Mouse (Mus musculus) hindbrain, embryonic 16.5 days (tissue): ENCODE measurements around the gene Nphp1. TPM values are rescaled to one million over a fixed set of nuclear protein-coding genes. Genes with fewer than 3 reads are reported as not detected.
A peak's percentile ranks its signal among the peaks of the same experiment; 100 is the strongest.

Experiments used
- ATAC-seq: fragments of 200-750 bp; cut with Nextera tagmentation; 2 replicates; pipeline ENCODE4 v1.8.0; 2017; ENCODE audit warnings: moderate TSS enrichment, moderate library complexity
- H3K27ac ChIP-seq: fragments of 300-500 bp; sonication (generic); 2 replicates; pipeline ENCODE4 v1.5.1; 2014; ENCODE audit warnings: low read depth, mild to moderate bottlenecking, control low read depth, low read length, moderate library complexity
- H3K27me3 ChIP-seq: fragments of 300-500 bp; sonication (generic); replicated peaks from 2 replicates; pipeline ENCODE4 v1.6.1; 2014; ENCODE audit warnings: low read length; ENCODE audit not compliant: control insufficient read depth, insufficient read depth
- H3K36me3 ChIP-seq: fragments of 300-500 bp; sonication (generic); 2 replicates; pipeline ENCODE4 v1.6.1; 2014; ENCODE audit warnings: mild to moderate bottlenecking, low read length, moderate library complexity, mixed read lengths; ENCODE audit not compliant: control insufficient read depth, insufficient read depth
- H3K4me1 ChIP-seq: fragments of 300-500 bp; sonication (generic); 2 replicates; pipeline ENCODE4 v1.6.1; 2014; ENCODE audit warnings: low read depth, low read length; ENCODE audit not compliant: control insufficient read depth, insufficient read depth
- H3K4me2 ChIP-seq: fragments of 300-500 bp; sonication (generic); 2 replicates; pipeline ENCODE4 v1.6.1; 2014; ENCODE audit warnings: mild to moderate bottlenecking, low read length, control low read depth, moderate library complexity
- H3K4me3 ChIP-seq: fragments of 300-500 bp; sonication (generic); 2 replicates; pipeline ENCODE4 v1.5.1; 2014; ENCODE audit warnings: mild to moderate bottlenecking, low read length, control low read depth, moderate library complexity
- H3K9ac ChIP-seq: fragments of 300-500 bp; sonication (generic); 2 replicates; pipeline ENCODE4 v1.6.1; 2014; ENCODE audit warnings: low read depth, mild to moderate bottlenecking, control low read depth, low read length, moderate library complexity
- H3K9me3 ChIP-seq: fragments of 300-500 bp; sonication (generic); 2 replicates; pipeline ENCODE4 v1.6.1; 2014; ENCODE audit warnings: mild to moderate bottlenecking, low read length, moderate library complexity; ENCODE audit not compliant: control insufficient read depth
- WGBS: fragments of 180-500 bp; shearing (Covaris S2); extraction: QIAGEN DNeasy Blood & Tissue Kit; methylation state at CpG from one replicate; pipeline ENCODE4 v1.1.7; 2014; 5-methylcytosine and 5-hydroxymethylcytosine counted together
- polyA plus RNA-seq: library from polyadenylated mRNA; unstranded; fragments of >200 nt; fragmentation: Nextera tagmentation; extraction: Ambion mirVana; gene quantifications from 2 replicates; pipeline ENCODE4 v1.2.1, GENCODE M21; 2015

Gene Nphp1
- polyA plus RNA-seq, 1 experiment from 2014 or later, result 14.7 TPM

GRCm38 (mm10) chr2:127734889-127735288 lies 53.8 kb downstream of the Nphp1 start:
- no peak for ATAC-seq
- WGBS, result 81% methylated on average over 5 of the region's 5 CpGs
- Histone ChIP-seq H3K27ac (no peak overlapping the region), H3K36me3 (no peaks in the 10 kb centered on the region), H3K4me3 (no peak overlapping the region), H3K4me2 (no peak overlapping the region), H3K27me3 (peaks cover 4% of the 10 kb centered on the region; the same call in 1 of the 2 replicates), H3K4me1 (no peaks in the 10 kb centered on the region), H3K9me3 (no peaks in the 10 kb centered on the region), H3K9ac (no peak overlapping the region)

GRCm38 (mm10) chr2:127730301-127730997 lies 58.2 kb downstream of the Nphp1 start:
- Histone ChIP-seq H3K27me3 (peaks cover 7% of the 10 kb centered on the region; the same call in 1 of the 2 replicates), H3K4me2 (no peak overlapping the region), H3K9me3 (no peaks in the 10 kb centered on the region), H3K4me3 (no peak overlapping the region), H3K9ac (no peak overlapping the region), H3K4me1 (no peaks in the 10 kb centered on the region), H3K27ac (no peak overlapping the region), H3K36me3 (no peaks in the 10 kb centered on the region)
- 49% methylated on average over 7 of the region's 7 CpGs for WGBS
- no peak for ATAC-seq

DNA sequence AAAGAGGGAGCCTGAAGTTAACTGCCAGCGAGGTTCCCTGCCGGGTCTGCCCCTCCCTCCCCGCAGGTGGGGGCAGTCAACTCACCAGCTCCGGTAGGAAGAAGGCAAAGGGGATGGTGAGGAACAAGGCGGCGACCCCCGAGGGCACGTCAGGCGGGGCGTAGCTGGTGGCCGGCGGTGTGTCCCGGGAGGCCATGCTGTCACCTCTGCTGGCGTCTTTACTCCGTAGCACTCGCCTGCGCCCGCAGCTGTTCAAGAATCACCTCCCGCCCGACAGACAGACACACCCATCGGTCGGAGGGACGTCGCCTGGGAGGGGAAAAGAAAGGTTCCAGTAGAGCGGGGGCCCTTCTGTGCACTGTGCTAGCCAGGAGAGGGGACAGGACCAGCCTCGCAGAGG lies 59.0 kb downstream of the Nphp1 start, which contains the start of gene Mall:
TSS of gene Mall (minus strand) at position 262 of the 400 bp plus-strand sequence.
- Histone ChIP-seq H3K27ac (no peak within 1 kb of the TSS), H3K4me1 (no peaks in the 10 kb centered on the region), H3K27me3 (peaks cover 7% of the 10 kb centered on the region; the same call in 1 of the 2 replicates), H3K4me3 (peak within 1 kb of the TSS; percentile 19), H3K9ac (peak within 1 kb of the TSS; percentile 39; the same call in 1 of the 2 replicates), H3K4me2 (peak within 1 kb of the TSS; percentile 45), H3K9me3 (no peaks in the 10 kb centered on the region), H3K36me3 (no peaks in the 10 kb centered on the region)
- ATAC-seq, result no peak
- 1% methylated on average over 26 of the region's 26 CpGs for WGBS

DNA sequence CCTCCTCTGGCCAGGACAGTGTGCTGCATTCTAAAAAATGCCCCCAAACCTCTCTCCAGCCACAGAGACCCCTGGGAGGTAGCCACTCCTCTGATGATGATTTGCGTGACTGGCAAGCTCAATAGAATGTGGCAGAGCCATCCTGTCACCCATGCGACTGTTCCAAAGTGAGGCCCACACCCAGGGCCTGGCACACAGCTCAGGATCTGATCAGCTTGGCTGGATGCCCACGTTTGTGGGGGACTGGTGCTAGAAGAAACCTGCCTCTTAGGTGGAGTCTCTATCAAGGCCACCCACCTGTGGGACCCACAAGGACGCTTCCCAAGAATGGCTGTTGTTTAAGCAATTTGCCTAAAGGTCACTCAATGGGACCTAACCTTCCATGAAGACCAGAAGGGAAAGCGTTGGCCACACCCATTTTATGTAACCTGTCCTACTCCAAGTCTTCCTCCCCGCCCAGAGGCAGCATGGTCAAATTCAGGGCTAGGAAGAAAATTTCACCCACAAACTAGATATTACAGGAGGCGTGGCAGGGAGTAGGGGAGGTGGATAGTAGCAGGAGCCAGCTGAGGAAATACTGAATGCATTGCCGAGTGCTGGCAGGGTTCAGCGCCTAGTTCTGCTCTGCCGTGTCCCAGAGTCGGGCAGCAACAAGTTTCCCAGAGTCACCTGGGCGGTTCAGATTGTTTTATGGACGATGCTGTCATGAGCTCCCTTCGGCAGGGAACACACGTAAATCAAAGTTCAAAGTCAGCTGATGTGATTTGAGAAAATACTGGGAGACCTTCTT lies 59.8 kb downstream of the Nphp1 start:
- WGBS, result 37% methylated on average over 15 of the region's 15 CpGs
- H3K9ac ChIP-seq, result no peak overlapping the region
- H3K4me1 ChIP-seq, result no peaks in the 10 kb centered on the region
- no peak overlapping the region for H3K4me3 ChIP-seq
- no peak overlapping the region for H3K27ac ChIP-seq
- peaks cover 7% of the 10 kb centered on the region; the same call in 1 of the 2 replicates for H3K27me3 ChIP-seq
- no peaks in the 10 kb centered on the region for H3K9me3 ChIP-seq
- H3K36me3 ChIP-seq, result no peaks in the 10 kb centered on the region
- H3K4me2 ChIP-seq, result no peak overlapping the region
- no peak for ATAC-seq

- Histone ChIP-seq H3K27ac (no peak overlapping the region), H3K9ac (no peak overlapping the region), H3K4me3 (no peak overlapping the region), H3K36me3 (no peaks in the 10 kb centered on the region), H3K27me3 (peaks cover 7% of the 10 kb centered on the region; the same call in 1 of the 2 replicates), H3K9me3 (no peaks in the 10 kb centered on the region), H3K4me1 (no peaks in the 10 kb centered on the region), H3K4me2 (no peak overlapping the region)
- no peak for ATAC-seq
- 78% methylated on average over 6 of the region's 6 CpGs for WGBS
Observed at GRCm38 (mm10) chr2:127728146-127728545, 60.6 kb downstream of the Nphp1 start.

DNA sequence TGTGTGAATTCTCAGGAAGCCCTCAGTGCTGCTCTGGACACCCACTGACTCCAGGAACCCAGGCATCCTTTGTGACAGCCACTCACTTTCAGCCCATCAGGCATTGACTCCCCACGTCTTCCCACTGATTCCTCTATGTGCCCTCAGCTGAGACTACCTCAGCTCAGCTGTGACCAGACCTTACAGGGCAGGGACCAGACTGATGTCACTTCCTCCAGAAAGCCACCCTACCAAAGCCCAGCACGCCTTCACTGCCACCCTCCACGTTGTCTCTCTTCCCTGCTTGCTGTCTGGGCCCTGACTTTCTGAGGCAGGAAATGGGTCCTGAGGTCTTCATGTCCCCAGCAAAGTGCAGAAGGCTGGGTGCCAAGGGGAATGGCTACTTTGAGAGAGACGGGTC lies 65.5 kb downstream of the Nphp1 start:
- no peak overlapping the region for H3K9ac ChIP-seq
- H3K4me1 ChIP-seq, result no peaks in the 10 kb centered on the region
- H3K4me2 ChIP-seq, result no peak overlapping the region
- no peaks in the 10 kb centered on the region for H3K27me3 ChIP-seq
- ATAC-seq, result no peak
- H3K9me3 ChIP-seq, result no peaks in the 10 kb centered on the region
- H3K36me3 ChIP-seq, result no peaks in the 10 kb centered on the region
- 65% methylated on average over 4 of the region's 4 CpGs for WGBS
- H3K27ac ChIP-seq, result no peak overlapping the region
- no peak overlapping the region for H3K4me3 ChIP-seq

GRCm38 (mm10) chr2:127722176-127722892 lies 66.4 kb downstream of the Nphp1 start:
- 63% methylated on average over 7 of the region's 7 CpGs for WGBS
- Histone ChIP-seq H3K9ac (no peak overlapping the region), H3K4me1 (no peaks in the 10 kb centered on the region), H3K27ac (no peak overlapping the region), H3K36me3 (no peaks in the 10 kb centered on the region), H3K27me3 (no peaks in the 10 kb centered on the region), H3K4me3 (no peak overlapping the region), H3K9me3 (no peaks in the 10 kb centered on the region), H3K4me2 (no peak overlapping the region)
- ATAC-seq, result peak; percentile 79

- no peak overlapping the region for H3K4me2 ChIP-seq
- no peaks in the 10 kb centered on the region for H3K9me3 ChIP-seq
- H3K9ac ChIP-seq, result no peak overlapping the region
- no peak overlapping the region for H3K4me3 ChIP-seq
- no peaks in the 10 kb centered on the region for H3K27me3 ChIP-seq
- no peak for ATAC-seq
- H3K4me1 ChIP-seq, result no peaks in the 10 kb centered on the region
- H3K36me3 ChIP-seq, result no peaks in the 10 kb centered on the region
- WGBS, result 76% methylated on average over 8 of the region's 8 CpGs
- H3K27ac ChIP-seq, result no peak overlapping the region
Observed at GRCm38 (mm10) chr2:127718839-127719468, 69.7 kb downstream of the Nphp1 start.
